Mouse (Mus musculus) megakaryocyte, adult 5-6 weeks (primary cell): Measurements from ENCODE around the gene Crybg2. TPM values are rescaled to one million over a fixed set of nuclear protein-coding genes. Genes with fewer than 3 reads are reported as not detected.

Source experiments
- ATAC-seq: 2 replicates; pipeline ENCODE4 v1.8.0; 2016; ENCODE audit warnings: mild to moderate bottlenecking, inconsistent platforms; ENCODE audit not compliant: poor library complexity, severe bottlenecking
- total RNA-seq, 2 experiments: library from RNA; stranded (forward) in 1 of 2; stranded (reverse) in 1 of 2; fragments of 153-499, 151-499 nt in 1 of 2; fragments of 221-1000, 200-1000 nt in 1 of 2; gene quantifications; 2 replicates each; pipeline versions ENCODE4 v1.2.3 to v1.2.4; 2015 to 2017

Crybg2 gene
- total RNA-seq, 2 experiments from 2014 or later, result 0.15 to 1.9 TPM

- ATAC-seq, result no peak
Observed at GRCm38 (mm10) chr4:134094004-134094564, 33.5 kb downstream of the Crybg2 start.

GRCm38 (mm10) chr4:134094923-134095547, 34.4 kb downstream of the Crybg2 start, which contains the start of gene Cd52:
Gene Cd52, minus strand, starts transcription at chr4:134095082.
- peak; percentile 53 for ATAC-seq

GRCm38 (mm10) chr4:134096120-134096519, 35.5 kb downstream of the Crybg2 start:
- ATAC-seq, result no peak

- ATAC-seq, result peak; percentile 46
Observed at GRCm38 (mm10) chr4:134097015-134097608, 36.5 kb downstream of the Crybg2 start.

- peak; percentile 72 for ATAC-seq
Observed at GRCm38 (mm10) chr4:134098628-134099027, 38.0 kb downstream of the Crybg2 start.

GRCm38 (mm10) chr4:134100245-134100644, 39.6 kb downstream of the Crybg2 start:
- no peak for ATAC-seq

GRCm38 (mm10) chr4:134101979-134102741, 41.5 kb downstream of the Crybg2 start, which contains the start of gene Ubxn11:
Gene Ubxn11, plus strand, starts transcription at chr4:134102570.
- ATAC-seq, result peak; percentile 80

- peak; percentile 7; the same call in 1 of the 2 replicates for ATAC-seq
Observed at GRCm38 (mm10) chr4:134102742-134103119, 42.1 kb downstream of the Crybg2 start.

- ATAC-seq, result peak; percentile 28; the same call in 1 of the 2 replicates
Observed at GRCm38 (mm10) chr4:134106105-134106504, 45.5 kb downstream of the Crybg2 start.

- ATAC-seq, result no peak
Observed at GRCm38 (mm10) chr4:134107730-134108129, 47.1 kb downstream of the Crybg2 start.

GRCm38 (mm10) chr4:134108196-134108595, 47.6 kb downstream of the Crybg2 start:
- ATAC-seq, result no peak

- ATAC-seq, result peak; percentile 59
Observed at GRCm38 (mm10) chr4:134110653-134111052, 50.0 kb downstream of the Crybg2 start.

GRCm38 (mm10) chr4:134112403-134112802, 51.8 kb downstream of the Crybg2 start:
- ATAC-seq, result no peak

- no peak for ATAC-seq
Observed at GRCm38 (mm10) chr4:134113356-134113994, 52.9 kb downstream of the Crybg2 start.

GRCm38 (mm10) chr4:134114038-134114437, 53.4 kb downstream of the Crybg2 start:
- no peak for ATAC-seq

GRCm38 (mm10) chr4:134115215-134116144, 54.9 kb downstream of the Crybg2 start:
- no peak for ATAC-seq

- no peak for ATAC-seq
Observed at GRCm38 (mm10) chr4:134116501-134116900, 55.9 kb downstream of the Crybg2 start.

- peak; percentile 80 for ATAC-seq
Observed at GRCm38 (mm10) chr4:134117012-134117411, 56.4 kb downstream of the Crybg2 start.

- peak; percentile 17 for ATAC-seq
Observed at GRCm38 (mm10) chr4:134118126-134118800, 57.6 kb downstream of the Crybg2 start.
